Mouse (Mus musculus) kidney, adult 2 months (tissue): ENCODE results near the gene Gm37240. TPM values are rescaled to one million over a fixed set of nuclear protein-coding genes. Genes with fewer than 3 reads are reported as not detected.

Experiments
- DNase-seq: peaks from one replicate; pipeline ENCODE4 v3.0.0; 2021
- H3K27ac ChIP-seq: fragments of 200-500 bp; 2 replicates; pipeline ENCODE4 v1.5.1; 2012; ENCODE audit warnings: low read depth, low read length, control low read depth, inconsistent platforms; ENCODE audit not compliant: insufficient read depth
- H3K27me3 ChIP-seq: fragments of 200-500 bp; replicated peaks from 2 replicates; pipeline ENCODE4 v1.6.1; 2012; ENCODE audit warnings: mild to moderate bottlenecking, moderate library complexity, low read length, inconsistent platforms; ENCODE audit not compliant: control insufficient read depth, insufficient read depth
- H3K36me3 ChIP-seq: fragments of 200-500 bp; 2 replicates; pipeline ENCODE4 v1.6.1; 2012; ENCODE audit warnings: mild to moderate bottlenecking, moderate library complexity, low read length, inconsistent platforms; ENCODE audit not compliant: control insufficient read depth, insufficient read depth
- H3K4me1 ChIP-seq: fragments of 200-500 bp; 2 replicates; pipeline ENCODE4 v1.6.1; 2011; ENCODE audit warnings: low read length; ENCODE audit not compliant: control insufficient read depth, insufficient read depth
- H3K4me3 ChIP-seq: fragments of 200-500 bp; 2 replicates; pipeline ENCODE4 v1.5.1; 2011; ENCODE audit warnings: mild to moderate bottlenecking, low read depth, low read length, control low read depth; ENCODE audit not compliant: insufficient read depth
- CTCF ChIP-seq: fragments of 200-500 bp; conservative IDR thresholded peaks from 2 replicates; pipeline ENCODE4 v1.5.1; 2011; ENCODE audit warnings: low read depth, mild to moderate bottlenecking, control low read depth, low read length, moderate library complexity, mixed read lengths; ENCODE audit not compliant: insufficient read depth, insufficient read length
- POLR2A ChIP-seq: fragments of 200-500 bp; IDR thresholded peaks from one replicate; pipeline ENCODE4 v1.6.1; 2011; ENCODE audit warnings: low read depth, low read length, control low read depth
- WGBS: fragments of 180-500 bp; shearing (Covaris S2); methylation state at CpG from one replicate; pipeline ENCODE4 v1.1.7; 2018; 5-methylcytosine and 5-hydroxymethylcytosine counted together
- polyA plus RNA-seq: library from polyadenylated mRNA; depleted of rRNA; stranded (reverse); fragments of >200 nt; gene quantifications from 2 replicates; pipeline ENCODE4 v1.2.3, GENCODE M21; 2012

Gm37240 gene
- polyA plus RNA-seq, 1 experiment = 5.5 TPM

GRCm38 (mm10) chr3:85159631-85160030 lies 727.7 kb downstream of the Gm37240 start:
- H3K27me3 ChIP-seq = no peaks in the 10 kb centered on the region
- no peak for TF ChIP-seq CTCF
- no peak for TF ChIP-seq POLR2A
- H3K4me1 ChIP-seq = no peaks in the 10 kb centered on the region
- WGBS = 89% methylated on average over 6 of the region's 6 CpGs
- H3K4me3 ChIP-seq = no peak overlapping the region
- no peak overlapping the region for H3K27ac ChIP-seq
- no peak for DNase-seq
- H3K36me3 ChIP-seq = no peaks in the 10 kb centered on the region

DNA sequence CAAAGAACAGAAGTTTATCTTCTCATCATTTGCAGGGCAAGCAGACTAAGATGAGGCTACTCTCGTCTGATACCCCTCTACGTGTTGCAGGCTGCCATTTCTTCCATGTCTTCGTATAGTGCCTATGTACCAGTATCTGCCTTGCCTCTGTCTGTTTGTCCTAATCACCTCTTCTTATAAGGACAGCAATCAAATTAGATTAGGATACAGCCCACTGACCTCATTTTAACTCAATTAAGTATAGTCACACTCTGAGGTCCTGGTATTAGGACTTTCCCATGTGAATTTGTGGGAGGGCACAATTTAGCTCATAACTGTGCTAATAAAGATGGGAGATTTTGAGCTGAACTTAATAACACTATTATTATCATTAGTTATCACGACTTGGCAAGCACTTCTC lies 738.5 kb downstream of the Gm37240 start:
- no peaks in the 10 kb centered on the region for H3K4me1 ChIP-seq
- no peak overlapping the region for H3K4me3 ChIP-seq
- no peaks in the 10 kb centered on the region for H3K27me3 ChIP-seq
- no peak for DNase-seq
- H3K36me3 ChIP-seq = no peaks in the 10 kb centered on the region
- no peak overlapping the region for H3K27ac ChIP-seq
- WGBS = 70% methylated on average over 4 of the region's 4 CpGs
- no peak for TF ChIP-seq POLR2A
- no peak for TF ChIP-seq CTCF

DNA sequence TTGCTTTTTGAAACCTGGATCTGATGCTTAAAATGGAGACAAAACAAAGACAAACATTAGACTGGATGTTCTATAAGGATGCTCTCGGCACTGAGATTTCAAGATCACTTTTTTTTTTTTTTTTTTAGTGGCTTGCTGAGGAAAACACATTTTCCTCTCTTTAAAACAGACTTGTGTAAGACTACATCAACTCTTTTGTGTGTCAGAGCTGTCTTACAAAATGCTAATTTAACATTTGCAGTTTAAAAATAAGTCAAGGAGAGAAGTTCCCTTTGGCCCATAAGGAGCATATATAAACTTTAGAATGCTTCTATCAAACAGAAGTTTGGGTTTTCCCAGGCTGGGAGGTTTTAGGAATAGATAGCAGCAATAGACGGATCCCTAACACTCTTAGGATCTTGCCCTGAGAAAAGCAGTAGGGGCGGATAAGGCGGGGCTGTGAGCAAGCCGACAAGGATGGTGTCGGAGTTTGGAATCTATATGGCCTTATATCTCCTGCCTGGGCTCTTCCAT lies 739.2 kb downstream of the Gm37240 start:
- TF ChIP-seq POLR2A = no peak
- no peak for TF ChIP-seq CTCF
- DNase-seq = no peak
- 89% methylated on average over 6 of the region's 6 CpGs for WGBS

GRCm38 (mm10) chr3:85145568-85145967 lies 741.8 kb downstream of the Gm37240 start:
- no peaks in the 10 kb centered on the region for H3K36me3 ChIP-seq
- 23% methylated on average over 7 of the region's 7 CpGs for whole genome bisulfite sequencing
- DNase-seq = no peak

More for the DNA sequence above, 739.2 kb downstream of the Gm37240 start:
- Histone ChIP-seq H3K36me3 (no peaks in the 10 kb centered on the region), H3K27ac (no peak overlapping the region), H3K4me3 (no peak overlapping the region), H3K4me1 (no peaks in the 10 kb centered on the region), H3K27me3 (no peaks in the 10 kb centered on the region)

GRCm38 (mm10) chr3:85145076-85145475 lies 742.2 kb downstream of the Gm37240 start:
- no peaks in the 10 kb centered on the region for H3K4me1 ChIP-seq
- TF ChIP-seq CTCF (no peak), POLR2A (no peak)
- no peak overlapping the region for H3K27ac ChIP-seq
- DNase-seq = no peak
- WGBS = 78% methylated on average over 4 of the region's 4 CpGs
- no peaks in the 10 kb centered on the region for H3K36me3 ChIP-seq
- no peaks in the 10 kb centered on the region for H3K27me3 ChIP-seq
- H3K4me3 ChIP-seq = no peak overlapping the region

More at GRCm38 (mm10) chr3:85145568-85145967, 741.8 kb downstream of the Gm37240 start:
- Histone ChIP-seq H3K27me3 (no peaks in the 10 kb centered on the region), H3K27ac (no peak overlapping the region), H3K4me1 (no peaks in the 10 kb centered on the region), H3K4me3 (no peak overlapping the region)
- TF ChIP-seq POLR2A (no peak), CTCF (no peak)

DNA sequence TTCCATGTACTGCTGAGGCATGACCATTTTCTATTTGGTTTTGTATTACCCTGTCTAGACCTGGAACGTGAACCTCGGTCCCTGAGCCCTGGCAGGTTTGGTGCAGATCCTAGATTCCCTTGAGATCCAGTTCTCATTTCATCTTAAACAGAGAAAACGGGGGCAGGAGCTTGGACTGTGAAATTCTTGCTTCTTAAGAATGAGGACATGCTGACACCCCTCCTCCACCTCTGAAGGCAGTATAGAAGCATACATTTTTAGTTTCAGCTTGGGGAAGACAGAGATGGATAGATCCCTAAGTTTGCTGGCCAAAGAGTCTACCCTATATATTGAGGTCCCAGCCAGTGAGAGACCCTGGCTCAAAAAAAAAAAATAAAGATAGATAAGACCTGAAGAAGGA lies 742.9 kb downstream of the Gm37240 start:
- no peak overlapping the region for H3K27ac ChIP-seq
- no peaks in the 10 kb centered on the region for H3K36me3 ChIP-seq
- H3K4me3 ChIP-seq = no peak overlapping the region
- H3K27me3 ChIP-seq = no peaks in the 10 kb centered on the region
- no peaks in the 10 kb centered on the region for H3K4me1 ChIP-seq
- WGBS = 70% methylated on average over 3 of the region's 3 CpGs
- TF ChIP-seq POLR2A = no peak
- no peak for TF ChIP-seq CTCF
- DNase-seq = no peak

- DNase-seq = no peak
- H3K4me1 ChIP-seq = no peaks in the 10 kb centered on the region
- TF ChIP-seq CTCF = no peak
- TF ChIP-seq POLR2A = no peak
- WGBS = 52% methylated on average over 7 of the region's 7 CpGs
- no peaks in the 10 kb centered on the region for H3K36me3 ChIP-seq
- no peak overlapping the region for H3K4me3 ChIP-seq
- H3K27me3 ChIP-seq = no peaks in the 10 kb centered on the region
- no peak overlapping the region for H3K27ac ChIP-seq
Observed at GRCm38 (mm10) chr3:85140488-85140887, 746.8 kb downstream of the Gm37240 start.
